Mouse (Mus musculus) E14TG2a.4 (cell line): ENCODE measurements around the gene Fmc1.

Experiments used
- CTCF ChIP-seq: conservative IDR thresholded peaks from 2 replicates; pipeline ENCODE4 v1.5.1; 2014; ENCODE audit warnings: low read length
- POU5F1 ChIP-seq: IDR thresholded peaks from 2 replicates; pipeline ENCODE4 v1.6.1; 2014; ENCODE audit warnings: low read length, borderline replicate concordance

- TF ChIP-seq CTCF = no peak
- TF ChIP-seq POU5F1 = no peak
Measured at GRCm38 (mm10) chr6:38550250-38551061, 17.2 kb downstream of the Fmc1 start.
